Mouse (Mus musculus): ENCODE data around the gene Stoml2. TPM values are rescaled to one million over a fixed set of nuclear protein-coding genes. Genes with fewer than 3 reads are reported as not detected.
"Not testable (repeated sequence)": the region's sequence is repeated elsewhere in the genome, so short reads cannot be mapped to it uniquely, and the experiment has no call there.

Stoml2 gene
- total RNA-seq, 2 experiments from 2014 or later: 88.9 to 105 TPM

GRCm38 (mm10) chr4:43004951-43005350 lies 26.6 kb downstream of the Stoml2 start:
- no peak for DNase-seq (ENCODE audit: low spot score)

GRCm38 (mm10) chr4:43002756-43003439 lies 28.6 kb downstream of the Stoml2 start:
- DNase-seq (ENCODE audit: low spot score): peak; percentile 53

- no peak for DNase-seq (ENCODE audit: low spot score)
Measured at GRCm38 (mm10) chr4:43001272-43001671, 30.2 kb downstream of the Stoml2 start.

- peak; percentile 100 for DNase-seq (ENCODE audit: low spot score)
Measured at GRCm38 (mm10) chr4:43000141-43000986, 31.1 kb downstream of the Stoml2 start, which contains the start of gene Vcp. Gene Vcp (minus strand): TSS chr4:43000507.

GRCm38 (mm10) chr4:42999451-43000140 lies 31.9 kb downstream of the Stoml2 start:
- DNase-seq (ENCODE audit: low spot score): peak; percentile 75

- DNase-seq (ENCODE audit: low spot score): no peak
Measured at GRCm38 (mm10) chr4:42998022-42998421, 33.5 kb downstream of the Stoml2 start.

GRCm38 (mm10) chr4:42988296-42988695 lies 43.2 kb downstream of the Stoml2 start:
- no peak for DNase-seq (ENCODE audit: low spot score)

- DNase-seq (ENCODE audit: low spot score): not testable (repeated sequence)
Measured at GRCm38 (mm10) chr4:42980467-42980866, 51.0 kb downstream of the Stoml2 start.

GRCm38 (mm10) chr4:42978062-42978461 lies 53.4 kb downstream of the Stoml2 start:
- no peak for DNase-seq (ENCODE audit: low spot score)

Other genes with a start within 250 kb of the Stoml2 start
- gene Fam205a1, start 177.8 kb downstream of the Stoml2 start, total RNA-seq (2021): not detected
- under 1 TPM in 1 of 2 experiments, not detected in 1; 0.07 TPM for gene Gm12394, start 174.9 kb downstream of the Stoml2 start, total RNA-seq (2021)
- 1 to 10 TPM; 1.1 to 1.2 TPM for gene Fam205c, start 157.5 kb downstream of the Stoml2 start, total RNA-seq (2021)
- gene Phf24, start 115.0 kb downstream of the Stoml2 start, total RNA-seq (2021): under 1 TPM; 0.26 to 0.66 TPM
- gene Dnajb5, start 81.9 kb downstream of the Stoml2 start, total RNA-seq (2021): 100 to 1,000 TPM; 198 to 225 TPM
- gene 1700022I11Rik, start 62.1 kb downstream of the Stoml2 start, total RNA-seq (2021): not detected
- gene Vcp, start 31.2 kb downstream of the Stoml2 start, total RNA-seq (2021): 100 to 1,000 TPM; 248 to 282 TPM
- 1 to 10 TPM; 1.4 to 1.8 TPM for gene Fancg, start 21.2 kb downstream of the Stoml2 start, total RNA-seq (2021)
- 1 to 10 TPM; 6.2 to 7.7 TPM for gene Pigo, start 5.9 kb downstream of the Stoml2 start, total RNA-seq (2021)
- gene Fam214b, start 14.5 kb upstream of the Stoml2 start, total RNA-seq (2021): 10 to 100 TPM; 27.6 to 28.1 TPM
- gene Unc13b, start 27.2 kb upstream of the Stoml2 start, total RNA-seq (2021): 1 to 10 TPM; 1.2 to 1.9 TPM
- not detected for gene Atp8b5, start 235.4 kb upstream of the Stoml2 start, total RNA-seq (2021)

Measured in gastrocnemius, adult 18-20 months (tissue).